Mouse (Mus musculus) E14TG2a.4 (cell line): ENCODE results near the gene Ntn5.
A peak's percentile ranks its signal among the peaks of the same experiment; 100 is the strongest.

Experiments used
- CTCF ChIP-seq: conservative IDR thresholded peaks from 2 replicates; pipeline ENCODE4 v1.5.1; 2014; ENCODE audit warnings: low read length
- NANOG ChIP-seq: IDR thresholded peaks from 2 replicates; pipeline ENCODE4 v1.6.1; 2014; ENCODE audit warnings: borderline replicate concordance, low read length, mixed read lengths
- POU5F1 ChIP-seq: IDR thresholded peaks from 2 replicates; pipeline ENCODE4 v1.6.1; 2014; ENCODE audit warnings: low read length, borderline replicate concordance

- TF ChIP-seq CTCF (peak; percentile 54), POU5F1 (no peak), NANOG (no peak)
These were observed 14.9 kb upstream of the Ntn5 start for GRCm38 (mm10) chr7:45668921-45669320.
